Mouse (Mus musculus) limb, embryonic 11.5 days (tissue): ENCODE measurements at regions not wholly inside any gene's neighbourhood (a gene's known extent, or its start where the extent isn't known, plus 50 kb on each side); places are given as distances from the start of the nearest gene placed in this dataset.
A peak's percentile ranks its signal among the peaks of the same experiment; 100 is the strongest.

Experiments
- ATAC-seq: fragments of 200-750 bp; cut with Nextera tagmentation; 2 replicates; pipeline ENCODE4 v1.8.0; 2017; ENCODE audit warnings: low read depth; ENCODE audit not compliant: insufficient number of reproducible peaks, low FRiP score, low TSS enrichment
- DNase-seq: peaks from one replicate; pipeline ENCODE4 v3.0.0-alpha.2; 2015; ENCODE audit warnings: low spot score
- H3K27ac ChIP-seq: fragments of 300-500 bp; sonication (generic); replicated peaks from 2 replicates; pipeline ENCODE4 v1.5.1; 2014; ENCODE audit warnings: low read depth, mild to moderate bottlenecking, low read length
- H3K27me3 ChIP-seq: fragments of 300-500 bp; sonication (generic); 2 replicates; pipeline ENCODE4 v1.6.1; 2014; ENCODE audit warnings: mild to moderate bottlenecking, low read length, mixed read lengths; ENCODE audit not compliant: control insufficient read depth, insufficient read depth
- H3K36me3 ChIP-seq: fragments of 300-500 bp; sonication (generic); 2 replicates; pipeline ENCODE4 v1.6.1; 2014; ENCODE audit warnings: mild to moderate bottlenecking, low read length, moderate library complexity, mixed read lengths; ENCODE audit not compliant: control insufficient read depth, insufficient read depth
- H3K4me1 ChIP-seq: fragments of 300-500 bp; sonication (generic); 2 replicates; pipeline ENCODE4 v1.6.1; 2014; ENCODE audit warnings: low read length, mixed read lengths; ENCODE audit not compliant: control insufficient read depth, insufficient read depth
- H3K4me2 ChIP-seq: fragments of 300-500 bp; sonication (generic); 2 replicates; pipeline ENCODE4 v1.6.1; 2014; ENCODE audit warnings: low read depth, mild to moderate bottlenecking, moderate library complexity; ENCODE audit not compliant: severe bottlenecking
- H3K4me3 ChIP-seq: fragments of 300-500 bp; sonication (generic); 2 replicates; pipeline ENCODE4 v1.5.1; 2014; ENCODE audit warnings: low read depth, low read length
- H3K9ac ChIP-seq: fragments of 300-500 bp; sonication (generic); 2 replicates; pipeline ENCODE4 v1.6.1; 2014; ENCODE audit warnings: mild to moderate bottlenecking, low read length
- H3K9me3 ChIP-seq: fragments of 300-500 bp; sonication (generic); 2 replicates; pipeline ENCODE4 v1.6.1; 2016; ENCODE audit warnings: low read length; ENCODE audit not compliant: control insufficient read depth
- WGBS: fragments of 180-500 bp; shearing (Covaris S2); extraction: QIAGEN DNeasy Blood & Tissue Kit; methylation state at CpG from one replicate; pipeline ENCODE4 v1.1.7; 2014; 5-methylcytosine and 5-hydroxymethylcytosine counted together

DNA sequence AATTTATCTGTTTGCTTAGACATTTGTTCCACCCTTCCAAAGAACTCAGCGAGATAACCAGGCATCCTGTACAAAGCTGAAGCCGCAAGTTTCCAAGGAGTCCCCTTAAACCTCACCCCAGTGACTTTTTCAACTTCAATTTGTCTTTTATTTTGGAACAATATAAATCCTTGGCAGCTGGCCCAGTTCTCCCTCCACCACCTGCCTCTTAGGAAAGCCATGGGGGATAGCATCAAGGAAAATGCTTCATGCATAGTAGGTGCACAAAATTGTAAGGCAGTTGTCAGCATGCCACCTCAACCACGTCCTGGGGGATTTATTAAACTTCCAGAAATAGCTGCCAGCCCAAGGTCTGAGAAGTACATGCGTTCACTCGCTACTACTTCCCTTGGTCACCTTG is 214.1 kb upstream of the Usp24 start:
- 24% methylated on average over 5 of the region's 5 CpGs for WGBS
- H3K4me2 ChIP-seq: no peak overlapping the region
- peak overlapping the region; percentile 93 for H3K27ac ChIP-seq
- peaks cover 44% of the 10 kb centered on the region for H3K4me1 ChIP-seq
- no peak for DNase-seq
- no peak for ATAC-seq
- no peaks in the 10 kb centered on the region for H3K36me3 ChIP-seq
- H3K9me3 ChIP-seq: no peaks in the 10 kb centered on the region
- H3K27me3 ChIP-seq: no peaks in the 10 kb centered on the region
- no peak overlapping the region for H3K4me3 ChIP-seq
- H3K9ac ChIP-seq: no peak overlapping the region

DNA sequence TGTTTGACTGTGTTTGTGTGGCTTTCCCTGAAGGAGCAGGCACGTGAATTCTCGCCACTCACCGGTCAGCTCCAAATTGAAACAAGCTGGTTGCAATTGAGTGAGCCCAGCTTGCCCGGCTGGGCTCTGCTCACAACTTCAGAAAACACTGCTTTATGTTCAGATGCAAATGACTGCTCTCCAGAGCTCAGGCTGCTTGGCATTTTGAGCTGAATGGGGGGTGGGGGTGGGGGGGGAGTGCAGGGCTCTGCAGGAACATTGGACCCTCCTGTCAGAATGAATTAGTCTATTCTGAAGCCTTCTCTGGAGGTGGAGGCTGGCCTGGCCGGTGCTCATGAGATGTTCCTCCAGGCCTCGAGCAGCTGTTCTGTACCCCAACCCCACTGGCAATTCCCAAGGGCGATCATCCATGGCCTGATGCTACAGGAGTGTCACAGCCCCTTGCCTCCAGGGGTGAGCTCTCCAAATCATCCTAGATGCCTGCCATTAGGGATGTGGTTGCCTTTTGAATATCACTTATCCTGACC is 213.5 kb upstream of the Usp24 start:
- no peaks in the 10 kb centered on the region for H3K36me3 ChIP-seq
- H3K27me3 ChIP-seq: no peaks in the 10 kb centered on the region
- peak overlapping the region; percentile 93 for H3K27ac ChIP-seq
- 18% methylated on average over 7 of the region's 7 CpGs for WGBS
- no peak overlapping the region for H3K9ac ChIP-seq
- peak; percentile 55; the same call in 1 of the 2 replicates for ATAC-seq
- no peak overlapping the region for H3K4me2 ChIP-seq
- peaks cover 44% of the 10 kb centered on the region for H3K4me1 ChIP-seq
- no peaks in the 10 kb centered on the region for H3K9me3 ChIP-seq
- H3K4me3 ChIP-seq: no peak overlapping the region
- peak; percentile 83 for DNase-seq

DNA sequence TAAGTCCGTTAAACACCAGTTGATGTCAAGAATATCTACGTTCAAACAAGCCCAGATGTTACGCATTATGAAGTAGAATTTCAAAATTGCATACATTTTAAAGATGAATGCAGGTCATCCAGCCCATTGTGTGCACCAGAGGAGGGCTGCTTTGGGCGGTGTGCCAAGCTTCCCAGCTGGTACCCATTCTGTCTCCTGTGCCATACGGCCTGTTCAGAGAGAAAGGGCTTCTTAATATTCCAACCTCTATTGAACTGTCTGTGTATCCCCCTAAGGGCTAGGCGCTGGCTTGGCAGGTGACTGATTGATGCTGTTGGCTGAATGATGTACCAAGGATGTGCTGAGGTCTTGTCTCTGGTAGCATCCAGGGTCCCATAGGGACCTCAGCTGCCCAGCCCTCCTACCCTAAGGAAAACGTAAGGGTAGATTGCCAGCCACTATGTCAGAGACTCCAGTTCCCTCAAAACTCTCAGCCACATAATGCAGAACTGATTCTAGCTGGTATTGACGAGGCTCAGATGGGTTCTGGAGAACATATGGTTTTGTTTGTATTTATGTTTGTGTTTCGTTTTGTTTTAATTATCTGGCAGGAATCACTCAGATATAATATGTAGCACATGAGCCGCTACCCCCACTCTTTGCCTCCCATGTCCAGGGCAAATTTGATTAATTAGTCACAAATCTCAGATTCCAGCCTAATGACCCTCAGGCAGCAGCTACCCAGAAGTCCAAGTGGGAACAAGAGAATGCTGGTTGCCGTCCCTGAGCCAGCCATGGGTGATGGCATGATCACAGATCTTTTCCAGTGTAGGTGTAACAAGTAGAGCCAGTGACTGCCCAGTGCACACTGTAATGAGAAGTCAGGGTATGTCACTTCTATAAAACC is 212.0 kb upstream of the Usp24 start:
- no peaks in the 10 kb centered on the region for H3K27me3 ChIP-seq
- H3K4me3 ChIP-seq: no peak overlapping the region
- 49% methylated on average over 11 of the region's 11 CpGs for WGBS
- H3K4me1 ChIP-seq: peaks cover 44% of the 10 kb centered on the region
- no peak for ATAC-seq
- no peak overlapping the region for H3K4me2 ChIP-seq
- DNase-seq: no peak
- no peaks in the 10 kb centered on the region for H3K36me3 ChIP-seq
- no peak overlapping the region for H3K9ac ChIP-seq
- H3K9me3 ChIP-seq: no peaks in the 10 kb centered on the region
- H3K27ac ChIP-seq: no peak overlapping the region

DNA sequence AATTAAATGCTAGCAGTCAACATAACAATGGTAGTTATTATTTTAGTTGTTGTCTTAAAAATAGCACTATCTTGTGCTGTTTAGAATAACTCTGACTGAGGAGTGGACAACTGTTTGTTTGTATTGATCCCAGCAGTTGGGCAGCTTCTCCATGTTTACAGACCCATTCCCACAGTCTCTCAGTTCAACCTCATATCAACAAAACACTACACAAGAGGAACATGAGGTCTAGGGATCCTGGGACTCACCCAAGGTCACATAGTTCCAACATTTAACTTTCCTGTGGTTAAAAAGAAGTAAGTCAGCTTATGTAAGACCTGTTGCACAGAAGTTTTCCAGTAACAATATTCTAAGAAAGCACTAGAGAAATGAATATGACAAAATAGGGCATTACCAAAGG is 203.0 kb upstream of the Usp24 start:
- Histone ChIP-seq H3K4me3 (no peak overlapping the region), H3K4me2 (no peak overlapping the region), H3K27me3 (no peaks in the 10 kb centered on the region), H3K4me1 (no peaks in the 10 kb centered on the region), H3K9me3 (no peaks in the 10 kb centered on the region), H3K36me3 (no peaks in the 10 kb centered on the region), H3K27ac (no peak overlapping the region), H3K9ac (no peak overlapping the region)
- no peak for DNase-seq
- ATAC-seq: no peak

DNA sequence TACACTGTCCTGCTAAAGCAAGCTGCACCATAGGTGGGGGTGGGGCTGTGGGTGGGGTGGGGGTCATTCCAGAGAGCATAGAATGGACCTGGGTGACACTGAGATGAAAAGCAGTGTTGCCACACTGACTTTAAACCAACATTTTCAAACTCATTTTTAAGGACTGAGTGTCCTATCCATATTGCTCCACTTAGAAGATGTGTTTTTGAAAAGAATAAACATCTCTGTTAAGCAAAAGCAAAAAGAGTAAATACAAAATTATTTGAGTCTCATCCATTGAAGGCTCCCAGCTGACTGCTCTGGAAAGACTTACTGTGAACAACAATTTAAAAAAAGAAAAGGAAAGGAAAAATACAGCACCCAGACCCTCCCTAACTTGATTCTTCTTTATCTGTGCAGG is 202.3 kb upstream of the Usp24 start:
- Histone ChIP-seq H3K9ac (no peak overlapping the region), H3K4me2 (no peak overlapping the region), H3K4me3 (no peak overlapping the region), H3K9me3 (no peaks in the 10 kb centered on the region), H3K27me3 (no peaks in the 10 kb centered on the region), H3K36me3 (no peaks in the 10 kb centered on the region), H3K4me1 (no peaks in the 10 kb centered on the region), H3K27ac (no peak overlapping the region)
- no peak for DNase-seq
- ATAC-seq: no peak

DNA sequence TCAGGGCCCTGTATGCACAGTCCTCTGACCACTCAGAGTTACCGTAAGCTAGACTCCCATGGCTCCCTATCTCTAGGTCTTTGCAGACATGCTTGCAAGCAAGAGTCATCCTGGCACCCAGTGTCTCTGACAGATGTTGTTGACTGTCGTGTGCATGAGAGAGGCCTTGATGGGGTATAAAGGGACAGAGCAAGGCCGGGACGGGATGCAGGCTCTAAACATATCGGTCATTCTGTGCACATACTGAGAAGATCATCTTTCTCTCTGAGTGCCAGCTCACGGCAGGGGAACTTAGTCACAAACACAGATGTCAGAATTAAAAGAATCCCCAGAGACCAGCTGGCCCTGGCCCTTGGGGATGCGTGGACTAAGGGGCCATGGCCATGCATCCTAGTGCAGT is 199.4 kb upstream of the Usp24 start:
- H3K4me1 ChIP-seq: no peaks in the 10 kb centered on the region
- H3K9ac ChIP-seq: no peak overlapping the region
- no peaks in the 10 kb centered on the region for H3K36me3 ChIP-seq
- no peak overlapping the region for H3K4me3 ChIP-seq
- no peak for ATAC-seq
- 79% methylated on average over 7 of the region's 7 CpGs for WGBS
- H3K9me3 ChIP-seq: no peaks in the 10 kb centered on the region
- no peak overlapping the region for H3K27ac ChIP-seq
- no peak for DNase-seq
- no peak overlapping the region for H3K4me2 ChIP-seq
- H3K27me3 ChIP-seq: no peaks in the 10 kb centered on the region

DNA sequence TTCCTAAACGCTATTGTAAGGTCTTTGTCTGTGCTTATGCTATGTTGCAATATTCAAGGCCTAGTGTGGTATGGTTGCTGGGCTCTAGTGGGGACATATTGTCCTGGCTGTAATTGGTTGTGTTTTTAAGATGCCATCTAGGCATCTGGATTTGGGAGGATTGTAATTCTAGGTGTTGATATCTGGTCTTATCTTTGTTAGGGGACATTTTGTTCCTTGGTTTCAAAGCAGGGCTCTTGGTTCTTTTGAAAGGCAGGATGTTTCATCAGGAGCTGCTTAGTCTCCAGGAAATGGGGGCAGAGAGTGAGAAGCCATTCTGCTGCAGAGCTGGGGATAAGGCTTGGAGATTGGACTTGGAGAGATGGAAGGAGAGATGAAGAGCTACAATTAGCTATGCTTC is 194.7 kb upstream of the Usp24 start:
- Histone ChIP-seq H3K27ac (no peak overlapping the region), H3K9ac (no peak overlapping the region), H3K4me3 (no peak overlapping the region), H3K4me1 (no peaks in the 10 kb centered on the region), H3K36me3 (no peaks in the 10 kb centered on the region), H3K4me2 (no peak overlapping the region), H3K27me3 (no peaks in the 10 kb centered on the region), H3K9me3 (no peaks in the 10 kb centered on the region)
- DNase-seq (no peak), ATAC-seq (no peak)
- WGBS: 83% methylated on average over 1 of the region's 1 CpGs

DNA sequence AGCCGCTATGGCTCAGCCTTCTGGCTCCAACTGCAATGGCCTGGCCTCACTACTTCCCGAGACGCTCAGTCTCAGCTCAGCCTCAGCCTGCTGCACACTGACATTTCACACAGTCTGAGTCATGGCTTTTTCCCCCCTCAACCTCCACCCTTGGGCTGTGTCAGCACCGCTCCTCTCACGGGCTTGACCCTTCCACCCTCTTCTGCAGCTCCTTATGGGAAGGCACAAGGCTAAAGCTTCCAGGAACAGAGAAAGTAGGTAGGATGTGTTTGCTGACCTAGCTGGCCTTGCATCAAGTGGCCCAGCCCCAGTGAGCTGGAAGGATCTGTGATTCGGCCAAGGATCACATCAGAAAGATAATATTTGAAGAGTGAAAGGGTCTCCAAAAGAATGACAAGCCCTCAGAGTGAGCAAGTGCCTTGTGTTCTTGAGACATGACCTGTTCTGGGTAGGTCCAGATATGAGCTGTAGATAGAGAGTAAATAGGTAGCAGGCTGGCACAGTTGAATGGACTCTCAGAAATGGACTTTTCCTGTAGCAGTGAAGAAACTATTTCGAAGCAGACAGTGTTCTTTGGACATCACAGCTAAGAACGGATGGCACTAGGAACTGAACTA is 192.9 kb upstream of the Usp24 start:
- 90% methylated on average over 8 of the region's 8 CpGs for WGBS
- no peak overlapping the region for H3K9ac ChIP-seq
- no peak overlapping the region for H3K27ac ChIP-seq
- H3K4me2 ChIP-seq: no peak overlapping the region
- DNase-seq: no peak
- H3K27me3 ChIP-seq: no peaks in the 10 kb centered on the region
- H3K9me3 ChIP-seq: no peaks in the 10 kb centered on the region
- 0 out of 2 replicates have a peak, but pooled peaks cover 3% of the 10 kb centered on the region for H3K4me1 ChIP-seq
- no peaks in the 10 kb centered on the region for H3K36me3 ChIP-seq
- no peak overlapping the region for H3K4me3 ChIP-seq
- ATAC-seq: no peak
